Mouse (Mus musculus): ENCODE measurements around the gene Olfr1024. TPM values are rescaled to one million over a fixed set of nuclear protein-coding genes. Genes with fewer than 3 reads are reported as not detected.

Gene Olfr1024
- not detected in 2 replicates for polyA plus RNA-seq (2012; rRNA removed)

DNA sequence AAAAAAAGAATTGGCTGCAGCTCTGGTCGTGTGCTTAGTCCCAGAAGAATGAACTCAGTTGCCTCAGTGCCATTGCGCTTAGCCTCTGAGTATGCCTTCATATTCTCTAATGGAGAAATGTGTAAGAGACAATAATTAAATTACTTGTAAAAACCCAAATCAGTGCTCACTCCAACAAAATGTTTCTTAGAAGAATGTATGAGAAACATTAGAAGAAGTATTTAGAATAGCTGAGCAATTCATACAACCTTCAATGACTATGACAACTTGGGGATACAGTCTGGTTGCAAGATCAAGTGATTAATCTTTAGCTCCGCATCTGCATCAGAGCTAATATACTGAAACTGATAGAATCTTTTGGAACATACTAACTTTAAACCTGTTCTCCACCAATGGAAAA is at the start of gene Olfr1024:
TSS of gene Olfr1024 (minus strand) at position 101 of the 400 bp plus-strand sequence.
- H3K27ac ChIP-seq (ENCODE audit: insufficient read depth, low read length), result no peak within 1 kb of the TSS
- H3K4me1 ChIP-seq (ENCODE audit: control insufficient read depth, insufficient read depth, low read length), result no peaks in the 10 kb centered on the region
- TF ChIP-seq CTCF (IDR thresholded peaks at IDR 0.05; ENCODE audit: extremely low read depth, insufficient read depth, low read length), result no peak
- no peak within 1 kb of the TSS for H3K4me3 ChIP-seq (ENCODE audit: insufficient read depth, low read length)

GRCm38 (mm10) chr2:85950137-85950536 is 45.3 kb upstream of the Olfr1024 start, which contains the start of gene Olfr1028:
TSS of gene Olfr1028 (plus strand) at chr2:85950437.
- H3K27ac ChIP-seq (ENCODE audit: insufficient read depth, low read length), result no peak within 1 kb of the TSS
- H3K4me1 ChIP-seq (ENCODE audit: control insufficient read depth, insufficient read depth, low read length), result no peaks in the 10 kb centered on the region
- TF ChIP-seq POLR2A (IDR thresholded peaks at IDR 0.05; ENCODE audit: extremely low read depth, insufficient read depth, low read length) (no peak), CTCF (IDR thresholded peaks at IDR 0.05; ENCODE audit: extremely low read depth, insufficient read depth, low read length) (no peak)
- no peak within 1 kb of the TSS for H3K4me3 ChIP-seq (ENCODE audit: insufficient read depth, low read length)

DNA sequence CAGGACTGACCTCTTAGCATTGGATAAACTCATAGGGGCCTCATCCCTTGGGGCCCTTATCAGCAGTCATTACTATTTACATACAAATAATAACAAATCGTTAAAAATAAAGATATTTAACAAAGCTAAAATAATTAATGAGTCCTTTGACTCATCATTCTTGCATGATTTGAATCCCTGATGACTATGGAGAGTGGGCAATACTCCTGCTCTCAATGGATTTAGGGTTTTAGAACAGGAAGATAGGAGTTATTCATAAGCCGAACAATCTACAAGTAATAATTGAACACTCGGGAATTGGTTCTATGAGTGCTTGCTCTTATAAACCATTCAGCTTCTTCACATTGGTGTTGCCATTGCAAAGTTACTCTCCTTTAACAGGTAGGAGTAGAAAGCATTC is 16.4 kb upstream of the Olfr1024 start, which contains the start of gene Olfr1026:
TSS of gene Olfr1026 (plus strand) at position 301 of the 400 bp plus-strand sequence.
- Histone ChIP-seq H3K27ac (ENCODE audit: insufficient read depth, low read length) (no peak within 1 kb of the TSS), H3K4me3 (ENCODE audit: insufficient read depth, low read length) (no peak within 1 kb of the TSS), H3K4me1 (ENCODE audit: control insufficient read depth, insufficient read depth, low read length) (no peaks in the 10 kb centered on the region)
- no peak for TF ChIP-seq CTCF (IDR thresholded peaks at IDR 0.05; ENCODE audit: extremely low read depth, insufficient read depth, low read length)
- no peak for TF ChIP-seq POLR2A (IDR thresholded peaks at IDR 0.05; ENCODE audit: extremely low read depth, insufficient read depth, low read length)

- Histone ChIP-seq H3K27ac (ENCODE audit: insufficient read depth, low read length) (no peak within 1 kb of the TSS), H3K4me1 (ENCODE audit: control insufficient read depth, insufficient read depth, low read length) (no peaks in the 10 kb centered on the region), H3K4me3 (ENCODE audit: insufficient read depth, low read length) (no peak within 1 kb of the TSS)
- TF ChIP-seq POLR2A (IDR thresholded peaks at IDR 0.05; ENCODE audit: extremely low read depth, insufficient read depth, low read length) (no peak), CTCF (IDR thresholded peaks at IDR 0.05; ENCODE audit: extremely low read depth, insufficient read depth, low read length) (no peak)
Observed at GRCm38 (mm10) chr2:85914893-85915292, 10.0 kb upstream of the Olfr1024 start, which contains the start of gene Olfr1025-ps1. TSS of gene Olfr1025-ps1 (plus strand) at chr2:85915193.

DNA sequence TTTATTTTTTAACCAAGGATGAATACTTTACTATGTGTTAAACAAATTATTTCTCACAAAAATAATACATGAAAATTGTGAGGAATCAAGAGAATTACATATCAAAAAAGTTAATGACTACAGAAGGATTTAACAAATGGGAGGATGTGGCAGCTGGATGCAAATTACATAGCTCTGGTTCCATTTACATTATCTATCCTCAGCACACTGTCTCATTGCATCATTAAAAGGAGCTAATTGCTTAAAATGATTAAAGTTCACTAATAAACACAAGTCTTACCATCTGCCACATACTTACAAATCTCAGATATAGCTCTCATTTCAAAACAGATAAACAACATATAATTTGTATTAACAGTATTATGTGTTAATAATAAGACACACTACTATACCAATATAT is 8.3 kb upstream of the Olfr1024 start:
- TF ChIP-seq POLR2A (IDR thresholded peaks at IDR 0.05; ENCODE audit: extremely low read depth, insufficient read depth, low read length) (no peak), CTCF (IDR thresholded peaks at IDR 0.05; ENCODE audit: extremely low read depth, insufficient read depth, low read length) (no peak)
- Histone ChIP-seq H3K4me1 (ENCODE audit: control insufficient read depth, insufficient read depth, low read length) (no peaks in the 10 kb centered on the region), H3K4me3 (ENCODE audit: insufficient read depth, low read length) (no peak overlapping the region), H3K27ac (ENCODE audit: insufficient read depth, low read length) (no peak overlapping the region)

DNA sequence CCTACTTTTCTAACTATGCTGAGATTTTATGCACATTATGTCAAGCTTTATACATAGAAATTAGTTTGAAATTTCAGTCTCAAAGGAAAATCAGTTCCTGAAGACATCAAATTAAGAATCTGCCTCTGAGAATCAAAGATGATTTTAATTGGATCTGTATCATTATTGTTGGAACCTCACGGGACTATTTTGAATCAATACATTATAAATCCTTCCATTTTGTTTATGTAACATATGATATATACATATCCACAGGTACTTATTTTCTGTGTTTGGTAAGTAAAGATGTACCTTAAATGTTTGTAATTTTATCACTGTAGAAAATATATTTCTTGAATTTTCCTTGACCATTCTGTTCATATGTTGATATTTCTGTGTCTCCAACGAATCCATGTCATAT is 19.5 kb downstream of the Olfr1024 start, which contains the start of gene Olfr1023:
TSS of gene Olfr1023 (plus strand) at position 301 of the 400 bp plus-strand sequence.
- TF ChIP-seq POLR2A (IDR thresholded peaks at IDR 0.05; ENCODE audit: extremely low read depth, insufficient read depth, low read length), result no peak
- no peak for TF ChIP-seq CTCF (IDR thresholded peaks at IDR 0.05; ENCODE audit: extremely low read depth, insufficient read depth, low read length)
- Histone ChIP-seq H3K27ac (ENCODE audit: insufficient read depth, low read length) (no peak within 1 kb of the TSS), H3K4me3 (ENCODE audit: insufficient read depth, low read length) (no peak within 1 kb of the TSS), H3K4me1 (ENCODE audit: control insufficient read depth, insufficient read depth, low read length) (no peaks in the 10 kb centered on the region)

GRCm38 (mm10) chr2:85868294-85868693 is 36.6 kb downstream of the Olfr1024 start, which contains the start of gene Olfr1022:
TSS of gene Olfr1022 (plus strand) at chr2:85868594.
- TF ChIP-seq POLR2A (IDR thresholded peaks at IDR 0.05; ENCODE audit: extremely low read depth, insufficient read depth, low read length) (no peak), CTCF (IDR thresholded peaks at IDR 0.05; ENCODE audit: extremely low read depth, insufficient read depth, low read length) (no peak)
- H3K27ac ChIP-seq (ENCODE audit: insufficient read depth, low read length), result no peak within 1 kb of the TSS
- no peak within 1 kb of the TSS for H3K4me3 ChIP-seq (ENCODE audit: insufficient read depth, low read length)
- H3K4me1 ChIP-seq (ENCODE audit: control insufficient read depth, insufficient read depth, low read length), result no peaks in the 10 kb centered on the region

Other genes starting within 250 kb of the Olfr1024 start
- gene Olfr154, start 240.6 kb downstream of the Olfr1024 start, polyA plus RNA-seq (2012; rRNA removed), result not detected in 2 replicates
- not detected in 2 replicates for gene Olfr1006, start 226.3 kb downstream of the Olfr1024 start, polyA plus RNA-seq (2012; rRNA removed)
- gene Olfr1008, start 215.6 kb downstream of the Olfr1024 start, polyA plus RNA-seq (2012; rRNA removed), result not detected in 2 replicates
- gene Olfr1009, start 189.6 kb downstream of the Olfr1024 start, polyA plus RNA-seq (2012; rRNA removed), result not detected in 2 replicates
- not detected in 2 replicates for gene Olfr1012, start 142.3 kb downstream of the Olfr1024 start, polyA plus RNA-seq (2012; rRNA removed)
- not detected in 2 replicates for gene Olfr1013, start 138.0 kb downstream of the Olfr1024 start, polyA plus RNA-seq (2012; rRNA removed)
- not detected in 2 replicates for gene Olfr1014, start 132.3 kb downstream of the Olfr1024 start, polyA plus RNA-seq (2012; rRNA removed)
- not detected in 2 replicates for gene Olfr1015, start 123.0 kb downstream of the Olfr1024 start, polyA plus RNA-seq (2012; rRNA removed)
- not detected in 2 replicates for gene Olfr1016, start 102.5 kb downstream of the Olfr1024 start, polyA plus RNA-seq (2012; rRNA removed)
- not detected in 2 replicates for gene Olfr1018, start 86.6 kb downstream of the Olfr1024 start, polyA plus RNA-seq (2012; rRNA removed)
- gene Olfr1019, start 59.6 kb downstream of the Olfr1024 start, polyA plus RNA-seq (2012; rRNA removed), result not detected in 2 replicates
- gene Olfr1020, start 58.0 kb downstream of the Olfr1024 start, polyA plus RNA-seq (2012; rRNA removed), result not detected in 2 replicates
- gene Olfr1022, start 36.5 kb downstream of the Olfr1024 start, polyA plus RNA-seq (2012; rRNA removed), result not detected in 2 replicates
- not detected in 2 replicates for gene Olfr1023, start 19.4 kb downstream of the Olfr1024 start, polyA plus RNA-seq (2012; rRNA removed)
- gene Olfr1025-ps1, start 10.1 kb upstream of the Olfr1024 start, polyA plus RNA-seq (2012; rRNA removed), result not detected in 2 replicates
- gene Olfr1026, start 16.5 kb upstream of the Olfr1024 start, polyA plus RNA-seq (2012; rRNA removed), result not detected in 2 replicates
- not detected in 2 replicates for gene Olfr1028, start 45.4 kb upstream of the Olfr1024 start, polyA plus RNA-seq (2012; rRNA removed)
- gene Olfr1029, start 68.8 kb upstream of the Olfr1024 start, polyA plus RNA-seq (2012; rRNA removed), result 0.06 TPM in 1 of 2 replicates, not detected in the other
- not detected in 2 replicates for gene Olfr1030, start 74.2 kb upstream of the Olfr1024 start, polyA plus RNA-seq (2012; rRNA removed)
- not detected in 2 replicates for gene Olfr1031, start 85.3 kb upstream of the Olfr1024 start, polyA plus RNA-seq (2012; rRNA removed)
- gene Olfr1032, start 100.5 kb upstream of the Olfr1024 start, polyA plus RNA-seq (2012; rRNA removed), result not detected in 2 replicates
- 0.13 and 0.17 TPM in 2 replicates for gene Olfr1033, start 115.6 kb upstream of the Olfr1024 start, polyA plus RNA-seq (2012; rRNA removed)
- 0.02 TPM in 1 of 2 replicates, not detected in the other for gene Olfr1034, start 140.8 kb upstream of the Olfr1024 start, polyA plus RNA-seq (2012; rRNA removed)
- not detected in 2 replicates for gene Olfr1036, start 168.9 kb upstream of the Olfr1024 start, polyA plus RNA-seq (2012; rRNA removed)
- not detected in 2 replicates for gene Olfr1037, start 182.3 kb upstream of the Olfr1024 start, polyA plus RNA-seq (2012; rRNA removed)
- not detected in 2 replicates for gene Olfr1039, start 230.9 kb upstream of the Olfr1024 start, polyA plus RNA-seq (2012; rRNA removed)
- not detected in 2 replicates for gene Olfr1040, start 241.7 kb upstream of the Olfr1024 start, polyA plus RNA-seq (2012; rRNA removed)